Mouse (Mus musculus) liver, embryonic 13.5 days (tissue): ENCODE data around the gene Cpa5. TPM values are rescaled to one million over a fixed set of nuclear protein-coding genes. Genes with fewer than 3 reads are reported as not detected.

Experiments used
- ATAC-seq: fragments of 200-750 bp; cut with Nextera tagmentation; 2 replicates; pipeline ENCODE4 v1.8.0; 2017; ENCODE audit warnings: low read depth, mild to moderate bottlenecking, moderate number of reproducible peaks, moderate library complexity
- DNase-seq: peaks from one replicate; pipeline ENCODE4 v3.0.0; 2022
- H3K27ac ChIP-seq: fragments of 300-500 bp; sonication (generic); 2 replicates; pipeline ENCODE4 v1.5.1; 2015; ENCODE audit warnings: moderate library complexity, mild to moderate bottlenecking, inconsistent platforms
- H3K27me3 ChIP-seq: fragments of 300-500 bp; sonication (generic); 2 replicates; pipeline ENCODE4 v1.6.1; 2015; ENCODE audit warnings: mild to moderate bottlenecking, inconsistent platforms
- H3K36me3 ChIP-seq: fragments of 300-500 bp; sonication (generic); 2 replicates; pipeline ENCODE4 v1.6.1; 2015; ENCODE audit warnings: mild to moderate bottlenecking, inconsistent platforms
- H3K4me1 ChIP-seq: fragments of 300-500 bp; sonication (generic); replicated peaks from 2 replicates; pipeline ENCODE4 v1.6.1; 2015; ENCODE audit warnings: inconsistent platforms
- H3K4me2 ChIP-seq: fragments of 300-500 bp; sonication (generic); 2 replicates; pipeline ENCODE4 v1.6.1; 2015; ENCODE audit warnings: inconsistent platforms, mild to moderate bottlenecking, moderate library complexity
- H3K4me3 ChIP-seq: fragments of 300-500 bp; sonication (generic); replicated peaks from 2 replicates; pipeline ENCODE4 v1.5.1; 2015; ENCODE audit warnings: mild to moderate bottlenecking, inconsistent platforms
- H3K9ac ChIP-seq: fragments of 300-500 bp; sonication (generic); 2 replicates; pipeline ENCODE4 v1.6.1; 2015; ENCODE audit warnings: mild to moderate bottlenecking, inconsistent platforms
- H3K9me3 ChIP-seq: fragments of 300-500 bp; sonication (generic); replicated peaks from 2 replicates; pipeline ENCODE4 v1.6.1; 2016; ENCODE audit warnings: inconsistent platforms
- WGBS: fragments of 180-500 bp; shearing (Covaris S2); methylation state at CpG from one replicate; pipeline ENCODE4 v1.1.7; 2015; ENCODE audit not compliant: insufficient replicate concordance; 5-methylcytosine and 5-hydroxymethylcytosine counted together
- polyA plus RNA-seq: library from polyadenylated mRNA; unstranded; fragments of >200 nt; fragmentation: Nextera tagmentation; extraction: Ambion mirVana; gene quantifications from 2 replicates; pipeline ENCODE4 v1.2.1, GENCODE M21; 2015

The Cpa5 gene
- polyA plus RNA-seq, 1 experiment from 2014 or later: not detected

DNA sequence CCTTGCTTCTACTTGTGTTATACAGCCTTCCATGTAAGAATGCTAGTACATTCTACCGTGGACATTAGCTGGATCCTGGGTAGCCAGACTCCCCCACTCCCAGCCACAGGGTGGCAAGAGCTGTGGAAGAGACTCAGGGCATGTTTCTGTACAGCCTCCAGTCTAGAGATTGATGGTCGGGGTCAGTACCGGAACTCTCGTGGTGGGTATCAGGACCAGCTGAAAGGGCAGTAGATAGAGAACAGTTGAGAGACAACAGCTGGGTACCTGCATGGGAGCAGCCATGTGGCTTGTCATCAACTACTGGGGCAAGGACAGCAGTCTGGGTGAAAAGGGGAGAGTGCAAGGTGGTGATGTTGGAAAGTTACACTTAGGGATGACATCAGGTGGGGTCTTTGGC is 5.7 kb upstream of the Cpa5 start:
- Histone ChIP-seq H3K9me3 (no peaks in the 10 kb centered on the region), H3K4me2 (no peak overlapping the region), H3K27me3 (no peaks in the 10 kb centered on the region), H3K4me3 (no peak overlapping the region), H3K9ac (no peak overlapping the region), H3K4me1 (no peaks in the 10 kb centered on the region), H3K27ac (no peak overlapping the region), H3K36me3 (no peaks in the 10 kb centered on the region)
- DNase-seq (no peak), ATAC-seq (no peak)
- 74% methylated on average over 4 of the region's 4 CpGs for WGBS

GRCm38 (mm10) chr6:30605672-30606071 is 5.1 kb upstream of the Cpa5 start:
- H3K9ac ChIP-seq: no peak overlapping the region
- no peak for DNase-seq
- WGBS: 30% methylated on average over 5 of the region's 5 CpGs
- ATAC-seq: no peak
- no peaks in the 10 kb centered on the region for H3K27me3 ChIP-seq
- H3K27ac ChIP-seq: no peak overlapping the region
- H3K4me1 ChIP-seq: no peaks in the 10 kb centered on the region
- H3K4me2 ChIP-seq: no peak overlapping the region
- no peaks in the 10 kb centered on the region for H3K36me3 ChIP-seq
- no peak overlapping the region for H3K4me3 ChIP-seq
- H3K9me3 ChIP-seq: no peaks in the 10 kb centered on the region

DNA sequence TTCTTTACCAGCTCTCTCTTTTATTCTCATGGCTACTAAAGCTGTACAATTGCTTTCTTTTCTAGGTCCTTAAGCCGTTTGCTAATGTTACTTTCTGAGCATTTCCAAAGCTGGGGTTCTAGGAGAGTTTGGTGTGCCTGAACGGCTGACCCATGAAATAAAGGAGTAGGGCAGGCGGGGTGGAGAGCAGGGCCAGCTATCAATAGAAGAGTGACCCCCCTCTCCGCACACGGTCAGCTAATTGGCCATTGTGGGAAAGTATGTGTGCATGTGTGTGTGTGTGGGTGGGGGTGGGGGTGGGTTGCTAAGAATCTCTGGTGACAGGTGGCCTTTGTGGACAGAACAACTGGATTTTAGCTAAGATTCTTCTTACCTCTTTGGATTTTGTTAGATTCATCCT is 402 bp downstream of the Cpa5 start:
- ATAC-seq: no peak

GRCm38 (mm10) chr6:30614251-30614650 is 3.4 kb downstream of the Cpa5 start:
- Histone ChIP-seq H3K27me3 (peaks cover 52% of the 10 kb centered on the region), H3K27ac (no peak overlapping the region), H3K36me3 (no peaks in the 10 kb centered on the region), H3K4me3 (no peak overlapping the region), H3K4me2 (no peak overlapping the region), H3K9me3 (no peaks in the 10 kb centered on the region), H3K4me1 (peaks cover 15% of the 10 kb centered on the region), H3K9ac (no peak overlapping the region)
- DNase-seq (no peak), ATAC-seq (no peak)
- 69% methylated on average over 6 of the region's 6 CpGs for WGBS

More for the DNA sequence above, 402 bp downstream of the Cpa5 start:
- Histone ChIP-seq H3K4me1 (no peaks in the 10 kb centered on the region), H3K4me3 (no peak overlapping the region), H3K36me3 (no peaks in the 10 kb centered on the region), H3K9me3 (no peaks in the 10 kb centered on the region), H3K27me3 (peaks cover 22% of the 10 kb centered on the region), H3K9ac (no peak overlapping the region), H3K27ac (no peak overlapping the region), H3K4me2 (no peak overlapping the region)
- WGBS: 60% methylated on average over 5 of the region's 5 CpGs
- DNase-seq: no peak

DNA sequence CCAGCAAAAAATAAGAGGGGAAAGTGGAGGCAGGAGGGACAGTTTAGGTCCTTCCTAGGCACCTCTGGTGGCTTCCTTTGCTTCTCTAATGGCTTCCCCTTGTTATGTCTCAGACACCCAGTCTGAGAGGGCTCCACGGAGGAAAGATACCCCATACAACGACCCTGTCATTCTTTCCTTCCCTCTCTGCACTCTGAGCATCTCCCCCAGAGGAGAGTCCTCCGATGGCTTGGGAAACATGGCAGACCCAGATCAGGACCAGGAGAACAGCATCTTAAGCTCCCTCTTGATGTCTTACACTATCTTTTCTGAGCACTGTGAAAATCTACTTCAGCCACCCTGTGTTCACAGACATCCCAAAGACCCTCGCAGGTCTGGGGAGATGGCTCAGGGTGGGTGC is 4.9 kb downstream of the Cpa5 start:
- WGBS: 14% methylated on average over 4 of the region's 4 CpGs
- H3K9ac ChIP-seq: no peak overlapping the region
- H3K9me3 ChIP-seq: no peaks in the 10 kb centered on the region
- peaks cover 60% of the 10 kb centered on the region for H3K27me3 ChIP-seq
- H3K27ac ChIP-seq: no peak overlapping the region
- ATAC-seq (no peak), DNase-seq (no peak)
- peaks cover 15% of the 10 kb centered on the region for H3K4me1 ChIP-seq
- H3K4me3 ChIP-seq: no peak overlapping the region
- no peak overlapping the region for H3K4me2 ChIP-seq
- H3K36me3 ChIP-seq: no peaks in the 10 kb centered on the region

GRCm38 (mm10) chr6:30616491-30616941 is 5.7 kb downstream of the Cpa5 start:
- Histone ChIP-seq H3K9me3 (no peaks in the 10 kb centered on the region), H3K4me1 (peaks cover 15% of the 10 kb centered on the region), H3K4me2 (no peak overlapping the region), H3K9ac (no peak overlapping the region), H3K27ac (peak overlapping the region; percentile 13; the same call in 1 of the 2 replicates), H3K27me3 (peaks cover 60% of the 10 kb centered on the region), H3K36me3 (no peaks in the 10 kb centered on the region), H3K4me3 (no peak overlapping the region)
- DNase-seq: no peak
- ATAC-seq: no peak
- WGBS: 4% methylated on average over 8 of the region's 8 CpGs

DNA sequence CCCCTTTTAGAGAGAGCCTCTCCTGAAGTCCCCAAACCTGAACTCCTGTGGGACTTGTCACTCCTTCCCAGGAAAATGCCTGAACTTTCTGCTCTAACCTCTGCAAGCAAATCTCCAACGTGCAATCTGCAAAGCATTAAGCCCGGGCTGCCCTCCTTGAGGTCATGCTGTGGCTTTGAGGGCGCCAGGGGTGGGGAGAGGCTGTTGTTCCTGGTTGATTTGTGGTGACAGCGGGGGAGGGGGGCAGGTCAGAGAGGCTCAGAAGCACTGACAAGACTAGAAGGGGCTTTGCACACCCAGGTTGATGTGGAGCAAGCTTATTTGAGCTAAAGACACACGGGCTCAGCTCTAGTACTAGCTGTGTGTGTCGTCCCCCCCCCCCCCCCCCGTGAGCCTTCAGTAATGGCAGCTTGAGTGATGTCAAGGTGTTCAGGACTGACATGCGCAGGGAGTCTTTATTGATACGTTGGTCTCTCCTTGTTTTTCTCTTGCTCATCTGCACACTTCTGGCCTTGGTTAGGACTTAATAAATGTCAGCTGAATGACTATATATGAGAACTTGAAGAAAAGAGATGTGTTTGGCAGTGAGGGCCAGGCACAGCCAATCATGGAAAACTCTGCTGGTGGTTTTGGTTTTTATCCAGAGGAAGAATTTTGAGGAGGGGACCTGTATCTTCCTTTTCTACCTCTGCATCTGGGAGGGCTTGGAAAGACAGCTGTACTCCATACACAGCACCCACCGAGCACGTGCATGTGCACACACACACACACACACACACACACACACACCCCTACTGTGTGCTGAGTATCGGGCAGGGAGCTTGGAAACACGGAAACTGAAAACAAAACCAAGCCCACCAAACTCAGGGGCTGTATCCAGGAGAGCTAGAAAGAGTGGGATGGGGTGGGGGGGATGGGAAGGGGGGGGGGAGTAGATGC is 6.5 kb downstream of the Cpa5 start:
- DNase-seq (no peak), ATAC-seq (no peak)
- H3K27me3 ChIP-seq: peaks cover 60% of the 10 kb centered on the region
- H3K9me3 ChIP-seq: no peaks in the 10 kb centered on the region
- H3K4me1 ChIP-seq: peaks cover 15% of the 10 kb centered on the region
- H3K4me3 ChIP-seq: no peak overlapping the region
- H3K9ac ChIP-seq: no peak overlapping the region
- H3K27ac ChIP-seq: no peak overlapping the region
- no peak overlapping the region for H3K4me2 ChIP-seq
- H3K36me3 ChIP-seq: no peaks in the 10 kb centered on the region
- WGBS: 10% methylated on average over 13 of the region's 13 CpGs

DNA sequence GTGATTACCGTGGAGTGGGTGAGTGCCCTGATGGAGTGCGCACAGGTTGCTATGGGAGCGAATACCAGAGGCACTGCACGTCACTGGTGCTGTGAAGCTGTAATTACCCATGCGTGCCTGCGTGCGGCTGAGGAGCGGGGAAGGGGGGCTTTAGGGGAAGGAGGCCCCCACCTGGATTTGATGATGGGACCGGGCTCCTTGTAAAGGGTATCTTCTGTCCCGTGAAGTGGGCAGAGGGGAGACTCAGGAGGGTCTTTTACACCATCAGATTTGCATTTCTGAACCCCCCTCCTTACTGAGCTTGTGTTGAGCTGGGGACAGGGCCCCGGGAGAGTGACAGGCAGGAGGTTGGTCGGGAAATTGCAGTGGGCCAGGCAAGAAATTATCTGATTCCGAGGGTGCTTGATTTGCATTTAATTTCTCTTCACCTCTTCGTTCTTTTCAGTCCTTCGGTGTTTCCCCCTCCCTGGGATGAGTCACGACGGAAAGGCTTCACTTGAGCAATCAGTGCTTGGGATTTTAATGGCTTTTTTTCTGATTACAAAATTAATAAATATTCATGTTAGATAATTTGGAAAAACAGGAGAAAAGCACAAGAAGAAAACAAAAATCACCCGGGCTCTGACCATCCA is 7.3 kb downstream of the Cpa5 start:
- H3K4me3 ChIP-seq: no peak overlapping the region
- WGBS: 15% methylated on average over 18 of the region's 18 CpGs
- no peak overlapping the region for H3K9ac ChIP-seq
- no peak for ATAC-seq
- H3K27ac ChIP-seq: no peak overlapping the region
- peaks cover 15% of the 10 kb centered on the region for H3K4me1 ChIP-seq
- DNase-seq: no peak
- peaks cover 60% of the 10 kb centered on the region for H3K27me3 ChIP-seq
- H3K36me3 ChIP-seq: no peaks in the 10 kb centered on the region
- no peaks in the 10 kb centered on the region for H3K9me3 ChIP-seq
- no peak overlapping the region for H3K4me2 ChIP-seq

DNA sequence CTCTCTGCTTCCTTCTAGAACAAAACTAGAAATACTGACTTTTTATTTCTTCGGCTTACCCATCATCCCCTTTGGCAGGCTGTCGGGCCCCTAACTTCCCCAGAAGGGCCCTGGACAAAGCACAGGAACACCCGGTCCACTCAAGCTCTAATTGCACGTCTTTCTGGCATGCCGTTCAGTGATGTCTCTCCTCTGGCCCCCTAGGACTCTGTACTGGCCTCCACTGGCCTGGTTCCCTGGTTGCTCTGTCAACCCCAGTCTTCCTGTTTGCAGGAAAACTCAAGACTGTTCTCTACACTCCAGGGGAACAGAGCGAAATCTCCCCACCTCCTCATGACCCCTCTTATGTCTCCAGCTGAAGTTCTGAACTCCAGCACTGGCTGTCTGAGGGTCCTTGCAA is 7.9 kb downstream of the Cpa5 start:
- H3K4me2 ChIP-seq: no peak overlapping the region
- H3K36me3 ChIP-seq: no peaks in the 10 kb centered on the region
- no peaks in the 10 kb centered on the region for H3K9me3 ChIP-seq
- no peak overlapping the region for H3K4me3 ChIP-seq
- H3K4me1 ChIP-seq: peaks cover 15% of the 10 kb centered on the region
- WGBS: 33% methylated on average over 6 of the region's 6 CpGs
- no peak overlapping the region for H3K27ac ChIP-seq
- DNase-seq (no peak), ATAC-seq (no peak)
- H3K27me3 ChIP-seq: peaks cover 65% of the 10 kb centered on the region
- no peak overlapping the region for H3K9ac ChIP-seq

DNA sequence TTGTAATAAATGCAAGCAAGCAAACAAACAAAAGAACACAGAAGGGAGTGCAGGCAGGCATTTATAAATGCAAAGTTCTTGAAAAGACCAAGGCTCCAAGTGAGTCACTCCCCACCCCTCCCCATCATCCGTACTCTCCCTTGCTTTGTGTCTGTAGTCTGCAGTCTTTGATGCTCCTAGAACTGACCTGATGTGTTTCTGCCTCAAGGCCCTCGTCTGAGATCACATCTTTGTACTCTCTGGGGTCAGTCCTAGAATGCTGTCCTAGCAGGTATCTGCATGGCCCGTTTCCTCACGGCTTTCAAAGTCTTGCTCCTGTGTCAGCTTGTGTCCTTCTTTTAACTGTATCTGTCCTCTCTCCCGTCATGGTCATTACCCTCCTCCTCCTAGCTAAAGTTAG is 8.8 kb downstream of the Cpa5 start:
- DNase-seq (no peak), ATAC-seq (no peak)
- peaks cover 59% of the 10 kb centered on the region for H3K27me3 ChIP-seq
- no peak overlapping the region for H3K4me2 ChIP-seq
- H3K36me3 ChIP-seq: no peaks in the 10 kb centered on the region
- peaks cover 15% of the 10 kb centered on the region for H3K4me1 ChIP-seq
- no peaks in the 10 kb centered on the region for H3K9me3 ChIP-seq
- no peak overlapping the region for H3K9ac ChIP-seq
- no peak overlapping the region for H3K4me3 ChIP-seq
- no peak overlapping the region for H3K27ac ChIP-seq
- 56% methylated on average over 5 of the region's 5 CpGs for WGBS

GRCm38 (mm10) chr6:30620591-30620990 is 9.8 kb downstream of the Cpa5 start:
- H3K4me1 ChIP-seq: peaks cover 15% of the 10 kb centered on the region
- H3K27ac ChIP-seq: no peak overlapping the region
- no peak overlapping the region for H3K4me3 ChIP-seq
- H3K9me3 ChIP-seq: no peaks in the 10 kb centered on the region
- H3K4me2 ChIP-seq: no peak overlapping the region
- H3K27me3 ChIP-seq: peaks cover 49% of the 10 kb centered on the region
- no peak overlapping the region for H3K9ac ChIP-seq
- WGBS: 65% methylated on average over 4 of the region's 4 CpGs
- DNase-seq: no peak
- no peak for ATAC-seq
- no peaks in the 10 kb centered on the region for H3K36me3 ChIP-seq
